Mouse (Mus musculus): ENCODE measurements at regions not wholly inside any gene's neighbourhood (a gene's known extent, or its start where the extent isn't known, plus 50 kb on each side); places are given as distances from the start of the nearest gene placed in this dataset.
A peak's percentile ranks its signal among the peaks of the same experiment; 100 is the strongest.

GRCm38 (mm10) chr5:51397528-51397927 lies 170.0 kb downstream of the Ppargc1a start:
- no peak for DNase-seq (ENCODE audit: low spot score in 2 of 2)

GRCm38 (mm10) chr5:51391319-51391718 lies 176.2 kb downstream of the Ppargc1a start:
- DNase-seq (ENCODE audit: low spot score in 2 of 2) = peak; percentile 4 to 12

DNA sequence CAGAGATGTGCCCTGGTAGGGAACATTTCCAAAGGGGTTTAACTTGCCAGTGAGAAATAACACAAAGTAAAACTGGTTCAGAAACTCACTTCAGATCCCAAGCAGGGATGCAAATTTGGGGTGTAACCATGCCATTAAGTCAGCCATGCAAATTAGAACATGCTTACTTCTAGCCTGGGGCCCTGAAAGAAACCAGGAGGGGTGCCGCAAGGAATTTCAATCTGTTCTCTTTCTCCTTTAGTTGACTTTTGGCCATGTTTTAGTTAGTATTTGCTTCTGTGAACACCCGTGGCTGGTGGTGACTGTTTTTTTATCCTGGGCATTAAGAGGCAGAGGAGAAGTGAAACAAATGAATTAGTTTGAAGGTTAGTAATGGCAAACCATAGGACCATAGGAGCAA lies 179.8 kb downstream of the Ppargc1a start:
- DNase-seq (ENCODE audit: low spot score in 2 of 2) = no peak

DNA sequence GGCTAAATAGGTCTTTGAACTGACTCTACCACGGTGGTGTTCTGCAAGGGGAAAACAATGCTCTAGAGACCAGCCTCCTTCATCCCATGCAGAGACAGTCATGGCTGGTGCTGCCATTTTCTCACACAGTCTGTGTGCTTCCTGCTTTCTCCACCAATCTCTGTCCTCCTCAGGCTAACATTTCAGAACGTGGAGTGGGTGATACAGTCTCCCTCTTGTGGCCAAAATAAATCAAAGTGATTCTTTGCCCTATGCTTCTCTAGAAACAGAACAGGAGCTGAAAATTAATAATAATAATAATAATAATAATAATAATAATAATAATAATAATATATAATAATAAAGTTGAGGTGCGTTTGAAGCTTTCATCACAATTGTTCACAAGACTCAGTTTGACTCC lies 181.1 kb downstream of the Ppargc1a start:
- DNase-seq (ENCODE audit: low spot score in 2 of 2) = no peak

DNA sequence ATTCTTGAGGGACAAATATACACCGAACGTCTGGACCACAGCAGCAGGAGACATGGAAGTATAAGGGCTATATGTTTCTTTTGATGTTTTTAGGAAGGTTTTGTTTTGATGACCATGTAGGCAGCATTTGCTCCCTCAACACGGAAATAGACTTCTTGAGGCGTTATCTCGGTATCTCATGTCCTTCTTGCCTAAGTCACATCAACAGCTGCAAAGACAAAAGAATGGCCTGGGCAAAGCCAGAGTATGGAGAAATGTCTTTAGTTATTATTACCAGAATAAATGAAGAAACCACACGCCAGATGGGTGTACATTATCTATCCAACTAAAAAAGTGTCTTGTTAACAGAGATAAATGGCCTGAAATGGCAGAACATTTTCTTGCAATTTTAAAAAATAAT lies 183.2 kb downstream of the Ppargc1a start:
- no peak for DNase-seq (ENCODE audit: low spot score in 2 of 2)

GRCm38 (mm10) chr5:51359101-51359500 lies 208.4 kb downstream of the Ppargc1a start:
- DNase-seq (ENCODE audit: low spot score in 2 of 2) = no peak

DNA sequence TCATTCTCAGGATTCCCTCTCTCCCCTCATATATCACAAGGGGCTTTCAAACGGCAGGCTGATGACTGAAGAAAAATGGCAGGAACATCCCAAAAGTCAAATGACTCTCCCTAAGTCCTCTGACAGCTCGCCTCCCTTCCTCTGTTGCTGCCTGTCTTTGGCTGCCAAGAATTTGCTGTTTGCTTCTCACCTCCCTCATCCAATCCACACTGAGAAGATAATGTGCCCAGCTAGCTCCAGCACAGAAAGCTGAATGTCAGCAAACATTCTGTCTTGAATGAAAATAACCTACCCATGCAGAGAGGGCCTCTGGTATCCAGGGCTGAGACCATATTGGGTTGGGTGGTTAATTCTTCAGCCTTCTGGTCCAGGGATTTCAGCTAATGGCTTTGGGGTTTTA lies 219.3 kb downstream of the Ppargc1a start:
- no peak for DNase-seq (ENCODE audit: low spot score in 2 of 2)

DNA sequence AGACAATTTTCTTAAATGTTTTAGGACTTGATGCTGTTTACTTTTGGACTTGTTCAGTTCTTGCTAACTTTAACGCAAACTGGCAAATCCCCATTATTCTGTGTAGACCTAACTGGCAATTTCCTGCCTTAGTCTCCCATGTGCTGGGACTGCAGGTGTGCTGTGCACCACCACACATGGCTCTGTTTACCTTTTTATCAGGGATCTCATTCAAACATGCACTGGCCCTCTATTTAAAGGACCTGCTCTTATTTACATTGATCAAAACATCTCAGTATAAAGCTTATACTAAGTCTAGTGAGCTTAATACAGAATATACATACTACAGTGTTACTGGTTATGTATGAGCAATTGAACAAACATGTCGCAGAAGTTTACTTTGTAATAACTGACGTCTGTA lies 238.4 kb downstream of the Ppargc1a start:
- no peak for DNase-seq (ENCODE audit: low spot score in 2 of 2)

- DNase-seq (ENCODE audit: low spot score in 2 of 2) = no peak
Measured at GRCm38 (mm10) chr5:51289191-51289590, 278.3 kb downstream of the Ppargc1a start.

- DNase-seq (ENCODE audit: low spot score in 2 of 2) = no peak
Measured at GRCm38 (mm10) chr5:51288234-51288633, 279.3 kb downstream of the Ppargc1a start.

- DNase-seq (ENCODE audit: low spot score in 2 of 2) = no peak
Measured at GRCm38 (mm10) chr5:51241156-51241555, 326.4 kb downstream of the Ppargc1a start.

- DNase-seq (ENCODE audit: low spot score in 2 of 2) = no peak
Measured at GRCm38 (mm10) chr5:51234004-51234355, 333.5 kb downstream of the Ppargc1a start.

- DNase-seq (ENCODE audit: low spot score in 2 of 2) = no peak
Measured at GRCm38 (mm10) chr5:51233271-51234003, 334.1 kb downstream of the Ppargc1a start.

DNA sequence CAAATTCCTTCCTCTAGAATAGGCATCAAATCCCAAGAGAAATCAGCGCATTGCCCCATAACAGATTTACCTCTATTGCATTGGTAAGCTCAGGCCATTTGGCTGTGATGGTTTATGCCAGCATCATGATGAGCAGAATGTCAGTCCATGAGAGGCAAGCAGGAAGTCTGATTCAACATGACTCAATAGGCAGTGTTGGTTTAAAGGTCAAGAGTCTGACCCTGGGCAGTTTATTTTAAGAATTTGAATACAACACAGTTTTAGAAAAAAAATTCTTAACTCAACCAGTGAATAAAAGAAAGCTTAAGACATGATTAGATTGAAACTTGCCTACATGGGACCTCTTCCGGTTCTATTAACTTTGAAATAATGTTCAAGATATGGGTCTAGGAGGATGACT lies 337.7 kb downstream of the Ppargc1a start:
- DNase-seq (ENCODE audit: low spot score in 2 of 2) = no peak

- no peak for DNase-seq (ENCODE audit: low spot score in 2 of 2)
Measured at GRCm38 (mm10) chr5:51227996-51228395, 339.5 kb downstream of the Ppargc1a start.

- no peak for DNase-seq (ENCODE audit: low spot score in 2 of 2)
Measured at GRCm38 (mm10) chr5:51203266-51203665, 364.3 kb downstream of the Ppargc1a start.

DNA sequence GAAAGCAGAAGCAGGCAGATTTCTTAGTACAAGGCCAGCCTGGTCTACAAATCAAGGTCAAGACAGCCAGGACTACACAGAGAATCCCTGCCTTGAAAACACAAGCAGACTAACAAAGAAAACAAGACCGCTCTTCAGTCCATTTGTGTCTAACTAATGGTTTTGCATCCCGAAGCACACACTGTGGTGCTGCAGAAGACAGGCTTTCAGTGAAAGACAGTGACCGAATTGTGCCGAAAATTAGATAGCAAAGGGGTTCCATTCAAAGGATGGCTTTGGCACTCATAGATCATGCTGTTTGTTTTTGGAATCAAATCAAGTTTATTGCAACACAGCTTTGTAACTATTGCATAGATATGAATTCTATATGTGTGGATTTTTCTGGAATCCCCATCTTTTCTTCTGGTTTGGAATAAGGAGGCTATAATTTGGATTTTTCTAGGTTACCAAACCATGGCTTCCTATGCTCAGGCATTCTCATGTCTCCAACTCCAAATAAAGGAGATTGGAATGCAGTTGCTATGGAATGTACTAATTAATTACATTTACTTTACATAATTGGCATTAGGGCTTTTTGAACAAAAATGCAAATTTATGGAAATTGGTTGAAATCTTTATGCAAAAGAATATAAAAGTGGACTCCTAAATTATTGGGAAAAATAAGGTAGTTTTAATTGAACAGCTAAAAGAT lies 364.9 kb downstream of the Ppargc1a start:
- no peak for DNase-seq (ENCODE audit: low spot score in 2 of 2)

- DNase-seq (ENCODE audit: low spot score in 2 of 2) = no peak
Measured at GRCm38 (mm10) chr5:51196393-51197347, 370.9 kb downstream of the Ppargc1a start.

- DNase-seq (ENCODE audit: low spot score in 2 of 2) = no peak
Measured at GRCm38 (mm10) chr5:51190661-51191060, 376.9 kb downstream of the Ppargc1a start.

GRCm38 (mm10) chr5:51169828-51170227 lies 397.7 kb downstream of the Ppargc1a start:
- DNase-seq (ENCODE audit: low spot score in 2 of 2) = no peak

DNA sequence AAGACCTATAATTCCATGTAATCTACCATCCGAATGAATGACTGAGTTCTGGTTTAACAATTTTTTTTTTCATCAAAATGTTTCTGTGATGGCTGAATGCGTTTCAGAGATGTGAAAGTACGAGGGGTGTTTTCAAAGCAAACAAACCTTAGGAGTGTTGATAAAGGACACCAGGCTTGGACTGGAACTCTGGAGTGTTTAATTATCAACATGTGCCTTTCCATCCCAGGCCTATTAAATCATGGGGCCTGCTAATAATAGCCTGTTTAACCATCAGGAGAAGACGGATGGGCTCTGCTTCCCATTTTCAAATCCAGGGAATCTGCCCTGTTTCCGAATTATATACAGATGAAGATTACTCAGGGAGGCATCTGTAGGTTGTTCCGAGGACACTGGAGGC lies 399.3 kb downstream of the Ppargc1a start:
- DNase-seq (ENCODE audit: low spot score in 2 of 2) = no peak

DNA sequence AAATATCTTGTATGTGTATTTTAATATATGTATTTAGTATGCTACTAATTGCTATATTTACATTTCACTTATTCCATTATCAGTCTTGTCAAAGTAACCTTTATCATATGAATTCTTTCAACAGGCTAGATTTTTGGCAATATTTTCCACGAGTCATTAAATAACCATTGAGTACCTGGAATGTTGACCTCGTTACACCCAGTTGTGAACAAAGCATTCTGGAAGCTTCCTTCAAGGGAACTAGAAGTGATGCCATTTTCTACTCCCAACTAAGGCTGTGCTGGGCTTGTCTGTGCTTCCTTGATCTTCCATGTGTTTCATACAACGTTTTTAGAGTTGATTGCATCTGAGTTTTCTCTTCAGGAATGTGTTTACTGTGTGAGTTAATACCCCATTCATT lies 410.6 kb downstream of the Ppargc1a start:
- no peak for DNase-seq (ENCODE audit: low spot score in 2 of 2)
